Mouse (Mus musculus): Measurements from ENCODE around the gene Rybp. TPM values are rescaled to one million over a fixed set of nuclear protein-coding genes. Genes with fewer than 3 reads are reported as not detected.

The Rybp gene
- total and polyA plus RNA-seq, 3 experiments: 7.1 to 31.8 (median 26.2) TPM

- peak; percentile 40; the same call in 1 of the 2 replicates for TF ChIP-seq TAL1 (conservative IDR thresholded peaks at IDR 0.05; ENCODE audit: low read depth, low read length)
- no peak for TF ChIP-seq CTCF (IDR thresholded peaks at IDR 0.05; ENCODE audit: low read depth, low read length)
- no peaks in the 10 kb centered on the region for H3K9me3 ChIP-seq (replicated peaks)
- H3K27me3 ChIP-seq (ENCODE audit: insufficient read depth, low read length): no peaks in the 10 kb centered on the region
- H3K4me1 ChIP-seq (ENCODE audit: insufficient read depth, low read depth, low read length): peaks cover 22% of the 10 kb centered on the region
- peak; percentile 62 for ATAC-seq (ENCODE audit: extremely low read depth, insufficient number of reproducible peaks, low FRiP score, poor library complexity, severe bottlenecking)
- peaks cover 10% of the 10 kb centered on the region for H3K36me3 ChIP-seq (replicated peaks)
- no peak for DNase-seq (ENCODE audit: low spot score)
- H3K4me3 ChIP-seq (ENCODE audit: low read depth, low read length): no peak overlapping the region
Observed at GRCm38 (mm10) chr6:100258278-100258677, 29.0 kb downstream of the Rybp start.

- TF ChIP-seq CTCF (IDR thresholded peaks at IDR 0.05; ENCODE audit: low read depth, low read length) (no peak), TAL1 (conservative IDR thresholded peaks at IDR 0.05; ENCODE audit: low read depth, low read length) (no peak), GATA2 (IDR thresholded peaks at IDR 0.05; ENCODE audit: borderline replicate concordance, low read depth, low read length) (no peak), GATA1 (IDR thresholded peaks at IDR 0.05; ENCODE audit: borderline replicate concordance, low read length) (no peak), POLR2AphosphoS5 (IDR thresholded peaks at IDR 0.05; ENCODE audit: insufficient replicate concordance, low read depth, low read length) (no peak)
- no peak for DNase-seq (ENCODE audit: low spot score)
Observed at GRCm38 (mm10) chr6:100255411-100255810, 31.9 kb downstream of the Rybp start.

GRCm38 (mm10) chr6:100254671-100255070 is 32.6 kb downstream of the Rybp start:
- ATAC-seq (ENCODE audit: extremely low read depth, insufficient number of reproducible peaks, low FRiP score, poor library complexity, severe bottlenecking) (no peak), DNase-seq (ENCODE audit: low spot score) (no peak)
- Histone ChIP-seq H3K9me3 (replicated peaks) (no peaks in the 10 kb centered on the region), H3K27me3 (ENCODE audit: insufficient read depth, low read length) (no peaks in the 10 kb centered on the region), H3K4me3 (ENCODE audit: low read depth, low read length) (no peak overlapping the region), H3K4me1 (ENCODE audit: insufficient read depth, low read depth, low read length) (peaks cover 14% of the 10 kb centered on the region), H3K36me3 (replicated peaks) (peaks cover 9% of the 10 kb centered on the region)
- TF ChIP-seq TAL1 (conservative IDR thresholded peaks at IDR 0.05; ENCODE audit: low read depth, low read length) (no peak), CTCF (IDR thresholded peaks at IDR 0.05; ENCODE audit: low read depth, low read length) (no peak), GATA2 (IDR thresholded peaks at IDR 0.05; ENCODE audit: borderline replicate concordance, low read depth, low read length) (no peak), GATA1 (IDR thresholded peaks at IDR 0.05; ENCODE audit: borderline replicate concordance, low read length) (no peak), POLR2AphosphoS5 (IDR thresholded peaks at IDR 0.05; ENCODE audit: insufficient replicate concordance, low read depth, low read length) (no peak)

More at GRCm38 (mm10) chr6:100255411-100255810, 31.9 kb downstream of the Rybp start:
- Histone ChIP-seq H3K36me3 (replicated peaks) (peaks cover 8% of the 10 kb centered on the region), H3K4me1 (ENCODE audit: insufficient read depth, low read depth, low read length) (peaks cover 14% of the 10 kb centered on the region), H3K9me3 (replicated peaks) (no peaks in the 10 kb centered on the region), H3K4me3 (ENCODE audit: low read depth, low read length) (no peak overlapping the region), H3K27me3 (ENCODE audit: insufficient read depth, low read length) (no peaks in the 10 kb centered on the region)
- ATAC-seq (ENCODE audit: extremely low read depth, insufficient number of reproducible peaks, low FRiP score, poor library complexity, severe bottlenecking): no peak

GRCm38 (mm10) chr6:100244474-100244873 is 42.8 kb downstream of the Rybp start:
- peaks cover 23% of the 10 kb centered on the region for H3K36me3 ChIP-seq (replicated peaks)
- peaks cover 20% of the 10 kb centered on the region for H3K4me1 ChIP-seq (ENCODE audit: insufficient read depth, low read depth, low read length)
- no peak for ATAC-seq (ENCODE audit: extremely low read depth, insufficient number of reproducible peaks, low FRiP score, poor library complexity, severe bottlenecking)
- no peaks in the 10 kb centered on the region for H3K27me3 ChIP-seq (ENCODE audit: insufficient read depth, low read length)
- no peak overlapping the region for H3K4me3 ChIP-seq (ENCODE audit: low read depth, low read length)
- no peak for DNase-seq (ENCODE audit: low spot score)
- no peaks in the 10 kb centered on the region for H3K9me3 ChIP-seq (replicated peaks)
- TF ChIP-seq CTCF (IDR thresholded peaks at IDR 0.05; ENCODE audit: low read depth, low read length) (no peak), POLR2AphosphoS5 (IDR thresholded peaks at IDR 0.05; ENCODE audit: insufficient replicate concordance, low read depth, low read length) (no peak), GATA2 (IDR thresholded peaks at IDR 0.05; ENCODE audit: borderline replicate concordance, low read depth, low read length) (no peak), GATA1 (IDR thresholded peaks at IDR 0.05; ENCODE audit: borderline replicate concordance, low read length) (no peak), TAL1 (conservative IDR thresholded peaks at IDR 0.05; ENCODE audit: low read depth, low read length) (no peak)

- H3K36me3 ChIP-seq (replicated peaks): peaks cover 21% of the 10 kb centered on the region
- ATAC-seq (ENCODE audit: extremely low read depth, insufficient number of reproducible peaks, low FRiP score, poor library complexity, severe bottlenecking) (0 out of 2 replicates have a peak, but pooled peaks have one; percentile 9), DNase-seq (ENCODE audit: low spot score) (no peak)
- no peaks in the 10 kb centered on the region for H3K9me3 ChIP-seq (replicated peaks)
- no peaks in the 10 kb centered on the region for H3K27me3 ChIP-seq (ENCODE audit: insufficient read depth, low read length)
- no peak for TF ChIP-seq POLR2AphosphoS5 (IDR thresholded peaks at IDR 0.05; ENCODE audit: insufficient replicate concordance, low read depth, low read length)
- no peak for TF ChIP-seq GATA1 (IDR thresholded peaks at IDR 0.05; ENCODE audit: borderline replicate concordance, low read length)
- no peak for TF ChIP-seq TAL1 (conservative IDR thresholded peaks at IDR 0.05; ENCODE audit: low read depth, low read length)
- no peak for TF ChIP-seq GATA2 (IDR thresholded peaks at IDR 0.05; ENCODE audit: borderline replicate concordance, low read depth, low read length)
- TF ChIP-seq CTCF (IDR thresholded peaks at IDR 0.05; ENCODE audit: low read depth, low read length): no peak
- no peak overlapping the region for H3K4me3 ChIP-seq (ENCODE audit: low read depth, low read length)
- H3K4me1 ChIP-seq (ENCODE audit: insufficient read depth, low read depth, low read length): peaks cover 35% of the 10 kb centered on the region
Observed at GRCm38 (mm10) chr6:100235036-100235435, 52.2 kb downstream of the Rybp start.

- no peak for ATAC-seq (ENCODE audit: extremely low read depth, insufficient number of reproducible peaks, low FRiP score, poor library complexity, severe bottlenecking)
- Histone ChIP-seq H3K27me3 (ENCODE audit: insufficient read depth, low read length) (no peaks in the 10 kb centered on the region), H3K4me3 (ENCODE audit: low read depth, low read length) (no peak overlapping the region), H3K4me1 (ENCODE audit: insufficient read depth, low read depth, low read length) (peaks cover 30% of the 10 kb centered on the region), H3K36me3 (replicated peaks) (peaks cover 18% of the 10 kb centered on the region), H3K9me3 (replicated peaks) (no peaks in the 10 kb centered on the region)
- DNase-seq (ENCODE audit: low spot score): no peak
- TF ChIP-seq GATA2 (IDR thresholded peaks at IDR 0.05; ENCODE audit: borderline replicate concordance, low read depth, low read length): no peak
Observed at GRCm38 (mm10) chr6:100233522-100233921, 53.8 kb downstream of the Rybp start.

GRCm38 (mm10) chr6:100233061-100233460 is 54.2 kb downstream of the Rybp start:
- no peak for DNase-seq (ENCODE audit: low spot score)

More at GRCm38 (mm10) chr6:100233061-100233460, 54.2 kb downstream of the Rybp start:
- Histone ChIP-seq H3K4me3 (ENCODE audit: low read depth, low read length) (no peak overlapping the region), H3K4me1 (ENCODE audit: insufficient read depth, low read depth, low read length) (peaks cover 28% of the 10 kb centered on the region), H3K27me3 (ENCODE audit: insufficient read depth, low read length) (no peaks in the 10 kb centered on the region), H3K9me3 (replicated peaks) (no peaks in the 10 kb centered on the region), H3K36me3 (replicated peaks) (peaks cover 20% of the 10 kb centered on the region)
- no peak for ATAC-seq (ENCODE audit: extremely low read depth, insufficient number of reproducible peaks, low FRiP score, poor library complexity, severe bottlenecking)
- no peak for TF ChIP-seq POLR2AphosphoS5 (IDR thresholded peaks at IDR 0.05; ENCODE audit: insufficient replicate concordance, low read depth, low read length)
- no peak for TF ChIP-seq GATA2 (IDR thresholded peaks at IDR 0.05; ENCODE audit: borderline replicate concordance, low read depth, low read length)
- no peak for TF ChIP-seq GATA1 (IDR thresholded peaks at IDR 0.05; ENCODE audit: borderline replicate concordance, low read length)
- no peak for TF ChIP-seq TAL1 (conservative IDR thresholded peaks at IDR 0.05; ENCODE audit: low read depth, low read length)
- TF ChIP-seq CTCF (IDR thresholded peaks at IDR 0.05; ENCODE audit: low read depth, low read length): no peak

Data from G1E (cell line).